Mouse (Mus musculus) spleen, adult 2 months (tissue): ENCODE data around the gene Rasgef1c.

Source experiments
- CTCF ChIP-seq: fragments of 200-500 bp; IDR thresholded peaks from 2 replicates; pipeline ENCODE4 v1.5.1; 2011; ENCODE audit warnings: mild to moderate bottlenecking, inconsistent platforms; ENCODE audit not compliant: insufficient read depth, insufficient read length, insufficient replicate concordance; ENCODE audit errors: extremely low read depth
- POLR2A ChIP-seq: fragments of 200-500 bp; IDR thresholded peaks from 2 replicates; pipeline ENCODE4 v1.6.1; 2011; ENCODE audit warnings: low read depth, low read length, inconsistent platforms

GRCm38 (mm10) chr11:49867320-49867719 is 34.3 kb upstream of the Rasgef1c start:
- TF ChIP-seq CTCF (no peak), POLR2A (no peak)
